19 mouse cellular contexts compared by ENCODE assay signal in genomic region chr13:107862793-107863654, GRCm38 (mm10).
DNase-seq lines count a peak whose midpoint lies in the region; ATAC-seq and TF ChIP-seq lines count a peak whose summit lies in the region.
"Had no signal": no experiment of that assay in that cellular context is flagged by ENCODE, and none has a peak within 500 bp of the region (broad histone marks: within the 10 kb centered on the region; RNA-seq: fewer than 3 reads in every experiment).

No protein-coding gene starts in this region.

- peaks cover 16% of the 10 kb centered on the region for H3K4me1 ChIP-seq in lung, embryonic 14.5 days (ENCODE audit: insufficient read depth)
- H3K4me1 ChIP-seq: embryonic facial prominence, embryonic 12.5 days; limb, embryonic 15.5 days had no signal

- no peak for TF ChIP-seq CTCF in lung, embryonic 14.5 days (IDR thresholded peaks at IDR 0.05; ENCODE audit: low read depth)

- H3K27ac ChIP-seq in lung, embryonic 14.5 days (ENCODE audit: low read depth) = no peak overlapping the region
- H3K27ac ChIP-seq: embryonic facial prominence, embryonic 12.5 days; gastrocnemius, adult 2 months; hindbrain, embryonic 10.5 days; limb, embryonic 15.5 days; neural tube, embryonic 12.5 days had no signal

- H3K4me3 ChIP-seq in lung, embryonic 14.5 days (ENCODE audit: low read depth, low read length) = no peak overlapping the region
- H3K4me3 ChIP-seq: embryonic facial prominence, embryonic 12.5 days; gastrocnemius, adult 2 months; hindbrain, embryonic 10.5 days; limb, embryonic 15.5 days; megakaryocyte, embryonic 14.5 days; neural tube, embryonic 12.5 days had no signal

- ATAC-seq in lung, embryonic 14.5 days (ENCODE audit: insufficient read depth) = peak; percentile 67; the same call in 1 of the 2 replicates
- ATAC-seq: forebrain, postnatal 0 days; intestine, embryonic 16.5 days had no signal

- H3K9ac ChIP-seq in lung, embryonic 14.5 days = no peak overlapping the region
- H3K9ac ChIP-seq: embryonic facial prominence, embryonic 12.5 days; forebrain, postnatal 0 days; limb, embryonic 15.5 days; neural tube, embryonic 12.5 days had no signal

- 39% methylated on average over 11 of the region's 11 CpGs for WGBS in lung, embryonic 14.5 days

- H3K9me3 ChIP-seq in lung, embryonic 14.5 days (ENCODE audit: low read depth, low read length) = no peaks in the 10 kb centered on the region
- H3K9me3 ChIP-seq: embryonic facial prominence, embryonic 12.5 days; hindbrain, embryonic 10.5 days; limb, embryonic 15.5 days; megakaryocyte, embryonic 14.5 days; neural tube, embryonic 12.5 days had no signal

- DNase-seq in heart, postnatal 10 days = peak; percentile 22 to 33
- DNase-seq in heart, postnatal 25 days (ENCODE audit: low spot score) = no peak
- peak; percentile 75 for DNase-seq in lung, embryonic 14.5 days
- DNase-seq in lung, postnatal 36 days = no peak
- DNase-seq in adrenal gland, postnatal 25 days = peak; percentile 70
- peak; percentile 34 for DNase-seq in lung, postnatal 10 days
- DNase-seq in cerebellum, postnatal 4 days (ENCODE audit: low spot score in 2 of 2) = no peak
- DNase-seq: cerebellum, adult 11-12 months; cerebellum, postnatal 36 days; forebrain, postnatal 0 days; gastrocnemius, adult 2 months; right cerebral cortex, postnatal 14 days; thymus, postnatal 4 days had no signal

- H3K27me3 ChIP-seq in lung, embryonic 14.5 days (ENCODE audit: insufficient read depth, low read length) = no peaks in the 10 kb centered on the region
- H3K27me3 ChIP-seq: embryonic facial prominence, embryonic 12.5 days; limb, embryonic 15.5 days; megakaryocyte, embryonic 14.5 days; neural tube, embryonic 12.5 days had no signal

- H3K36me3 ChIP-seq in lung, embryonic 14.5 days (ENCODE audit: insufficient read depth) = no peaks in the 10 kb centered on the region
- H3K36me3 ChIP-seq: embryonic facial prominence, embryonic 12.5 days; hindbrain, embryonic 10.5 days; limb, embryonic 15.5 days; neural tube, embryonic 12.5 days had no signal

- intact Hi-C loops in heart, postnatal 10 days (cut with DNase I) = no loop called here
- intact Hi-C loops in heart, postnatal 25 days (cut with DNase I) = no loop called here

- no peak overlapping the region for H3K4me2 ChIP-seq in lung, embryonic 14.5 days
- H3K4me2 ChIP-seq: embryonic facial prominence, embryonic 12.5 days; limb, embryonic 15.5 days; neural tube, embryonic 12.5 days had no signal

Comparison
In these comparisons a context has a peak if more than half of its experiments do, and no peak if none do; other contexts are left out.
1. DNase-seq: peak in heart, postnatal 10 days (2 of 2), lung, embryonic 14.5 days (single experiment), adrenal gland, postnatal 25 days (single experiment) and lung, postnatal 10 days (single experiment); none in heart, postnatal 25 days (single experiment), lung, postnatal 36 days (single experiment) and cerebellum, postnatal 4 days (0 of 2).